Mouse (Mus musculus): ENCODE data around the gene Peli2. TPM values are rescaled to one million over a fixed set of nuclear protein-coding genes. Genes with fewer than 3 reads are reported as not detected.

Gene Peli2
- polyA plus RNA-seq, 1 experiment from 2014 or later, result 10.7 TPM

- Histone ChIP-seq H3K36me3 (no peaks in the 10 kb centered on the region), H3K4me3 (no peak overlapping the region), H3K27ac (replicated peaks) (no peak overlapping the region), H3K4me1 (replicated peaks) (no peaks in the 10 kb centered on the region; the same call in 1 of the 2 replicates), H3K9ac (no peak overlapping the region), H3K27me3 (no peaks in the 10 kb centered on the region), H3K9me3 (no peaks in the 10 kb centered on the region), H3K4me2 (no peak overlapping the region)
- ATAC-seq (ENCODE audit: low FRiP score, low read depth), result no peak
- WGBS, result 94% methylated on average over 4 of the region's 4 CpGs
Measured at GRCm38 (mm10) chr14:48287581-48287980, 167.0 kb downstream of the Peli2 start.

DNA sequence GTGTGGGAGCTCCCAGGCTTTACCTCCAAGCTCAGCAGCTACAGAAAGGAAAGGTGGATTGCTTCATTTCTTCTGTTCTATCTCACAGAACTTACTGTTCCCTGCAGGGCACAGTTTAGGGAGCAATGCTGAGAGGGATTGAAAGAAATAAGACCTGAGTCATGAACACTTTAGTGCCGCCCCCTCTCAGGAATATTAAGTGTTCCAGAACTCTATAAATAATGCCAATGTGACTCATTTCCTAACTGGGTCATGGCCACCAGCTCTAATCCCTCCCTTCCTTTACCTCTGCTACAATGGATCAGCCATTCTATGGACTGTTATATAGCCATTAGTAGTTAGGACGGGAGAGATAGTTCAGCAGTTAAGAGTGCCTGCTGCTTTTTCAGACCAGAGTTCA, 168.0 kb downstream of the Peli2 start:
- Histone ChIP-seq H3K9ac (no peak overlapping the region), H3K4me1 (replicated peaks) (no peaks in the 10 kb centered on the region; the same call in 1 of the 2 replicates), H3K4me3 (no peak overlapping the region), H3K4me2 (no peak overlapping the region), H3K27me3 (no peaks in the 10 kb centered on the region), H3K9me3 (no peaks in the 10 kb centered on the region), H3K27ac (replicated peaks) (no peak overlapping the region), H3K36me3 (no peaks in the 10 kb centered on the region)
- ATAC-seq (ENCODE audit: low FRiP score, low read depth), result no peak
- 83% methylated on average over 2 of the region's 2 CpGs for WGBS

DNA sequence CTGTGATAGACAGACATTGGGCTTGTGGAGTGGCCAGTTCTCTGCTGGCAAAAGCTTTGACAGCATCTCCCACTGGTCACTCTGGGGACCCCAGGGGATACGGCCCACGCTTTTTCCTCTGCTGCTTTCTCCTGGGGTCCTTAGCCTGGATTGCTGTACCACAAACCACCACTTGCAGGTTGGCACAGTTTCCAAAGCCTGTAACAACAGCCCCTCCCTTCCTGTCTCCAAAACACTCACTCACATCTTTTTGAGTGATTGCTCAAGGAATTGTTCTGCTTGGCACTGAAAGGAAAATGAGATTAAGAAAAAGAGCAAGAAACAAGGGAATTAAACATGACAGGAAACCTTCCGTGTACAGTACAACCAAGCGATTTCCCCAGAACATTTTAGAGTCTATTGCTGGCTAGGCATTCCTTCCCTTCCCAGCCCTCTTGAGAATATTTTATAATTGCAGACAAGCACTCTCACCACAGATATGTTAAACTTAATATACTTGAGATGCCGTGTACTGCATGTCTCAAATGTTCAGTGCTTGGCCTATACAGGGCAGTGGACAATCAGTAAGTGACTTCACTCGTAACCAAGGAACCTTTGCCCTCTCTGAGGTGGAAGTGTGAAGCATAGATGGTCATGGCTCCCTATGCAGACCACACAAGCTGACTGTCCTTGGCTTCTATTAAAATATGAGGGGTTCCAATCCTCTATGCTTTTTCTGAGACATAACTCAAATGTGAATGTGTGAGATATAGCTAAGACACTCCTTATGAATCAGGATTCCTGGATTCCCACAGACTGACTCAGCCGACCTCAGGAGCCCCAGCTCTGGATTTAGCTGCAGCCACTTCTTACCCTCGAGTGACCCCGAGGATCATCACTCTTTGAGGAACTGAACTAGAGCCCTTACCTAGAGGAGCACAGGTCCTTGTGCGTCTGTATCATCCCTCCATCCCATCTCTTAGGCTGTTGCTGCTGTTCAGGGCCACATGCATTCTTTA, 169.3 kb downstream of the Peli2 start:
- no peak overlapping the region for H3K27ac ChIP-seq (replicated peaks)
- H3K36me3 ChIP-seq, result no peaks in the 10 kb centered on the region
- H3K4me2 ChIP-seq, result no peak overlapping the region
- 77% methylated on average over 10 of the region's 10 CpGs for WGBS
- no peak overlapping the region for H3K4me3 ChIP-seq
- 0 out of 2 replicates have a peak, but pooled peaks have one; percentile 23 for ATAC-seq (ENCODE audit: low FRiP score, low read depth)
- H3K27me3 ChIP-seq, result no peaks in the 10 kb centered on the region
- H3K9me3 ChIP-seq, result no peaks in the 10 kb centered on the region
- H3K4me1 ChIP-seq (replicated peaks), result no peaks in the 10 kb centered on the region; the same call in 1 of the 2 replicates
- no peak overlapping the region for H3K9ac ChIP-seq

- peaks cover 5% of the 10 kb centered on the region; the same call in 1 of the 2 replicates for H3K4me1 ChIP-seq (replicated peaks)
- no peaks in the 10 kb centered on the region for H3K9me3 ChIP-seq
- H3K4me2 ChIP-seq, result no peak overlapping the region
- no peak for ATAC-seq (ENCODE audit: low FRiP score, low read depth)
- H3K36me3 ChIP-seq, result no peaks in the 10 kb centered on the region
- H3K27ac ChIP-seq (replicated peaks), result no peak overlapping the region
- H3K9ac ChIP-seq, result no peak overlapping the region
- H3K4me3 ChIP-seq, result no peak overlapping the region
- WGBS, result 88% methylated on average over 7 of the region's 7 CpGs
- H3K27me3 ChIP-seq, result no peaks in the 10 kb centered on the region
Measured at GRCm38 (mm10) chr14:48293498-48293897, 172.9 kb downstream of the Peli2 start.

DNA sequence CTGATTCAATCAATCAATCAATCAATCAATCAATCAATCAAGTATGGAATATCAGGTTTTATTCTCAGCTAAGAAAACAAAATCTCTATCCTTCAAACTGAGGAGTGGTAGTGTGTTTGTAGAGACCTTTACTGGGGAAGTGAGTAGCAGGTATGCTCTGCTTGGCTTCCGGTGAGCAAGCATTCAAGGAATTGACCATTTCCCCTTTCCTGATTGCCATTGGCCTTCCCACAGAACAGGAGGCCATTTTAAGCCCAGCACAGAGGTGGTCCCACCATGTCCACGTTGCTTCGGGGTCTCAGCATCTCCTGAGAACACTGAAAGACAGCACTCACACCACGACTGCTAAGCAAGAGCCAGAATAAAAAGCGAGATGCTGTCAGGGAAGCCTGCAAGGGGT, 174.8 kb downstream of the Peli2 start:
- no peak for ATAC-seq (ENCODE audit: low FRiP score, low read depth)
- Histone ChIP-seq H3K27ac (replicated peaks) (peak overlapping the region; percentile 6; the same call in 1 of the 2 replicates), H3K36me3 (no peaks in the 10 kb centered on the region), H3K4me2 (no peak overlapping the region), H3K9ac (no peak overlapping the region), H3K27me3 (no peaks in the 10 kb centered on the region), H3K4me1 (replicated peaks) (peaks cover 5% of the 10 kb centered on the region; the same call in 1 of the 2 replicates), H3K9me3 (no peaks in the 10 kb centered on the region), H3K4me3 (no peak overlapping the region)
- 57% methylated on average over 5 of the region's 5 CpGs for WGBS

- Histone ChIP-seq H3K27me3 (no peaks in the 10 kb centered on the region), H3K4me3 (no peak overlapping the region), H3K9ac (no peak overlapping the region), H3K27ac (replicated peaks) (0 out of 2 replicates have a peak overlapping the region, but pooled peaks have one; percentile 6), H3K9me3 (no peaks in the 10 kb centered on the region), H3K4me1 (replicated peaks) (peaks cover 5% of the 10 kb centered on the region; the same call in 1 of the 2 replicates), H3K4me2 (no peak overlapping the region), H3K36me3 (no peaks in the 10 kb centered on the region)
- 29% methylated on average over 7 of the region's 7 CpGs for WGBS
- no peak for ATAC-seq (ENCODE audit: low FRiP score, low read depth)
Measured at GRCm38 (mm10) chr14:48295815-48296271, 175.2 kb downstream of the Peli2 start.

DNA sequence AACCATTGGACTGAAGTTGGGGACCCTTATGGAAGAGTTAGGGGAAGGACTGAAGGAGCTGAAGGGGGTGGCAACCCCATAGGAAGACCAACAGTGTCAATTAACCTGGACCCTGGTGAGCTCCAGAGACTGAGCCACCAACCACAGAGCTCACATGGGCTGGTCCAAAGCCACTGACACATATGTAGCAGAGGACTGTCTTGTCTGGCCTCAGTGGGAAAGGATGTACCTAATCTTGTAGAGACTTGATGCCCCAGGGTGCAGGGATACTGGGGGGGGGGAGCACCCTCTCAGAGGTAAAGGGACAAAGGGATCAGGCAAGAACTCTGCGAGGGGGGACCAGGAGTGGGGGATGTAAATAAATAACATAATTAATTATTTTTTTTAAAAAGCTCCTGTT, 176.2 kb downstream of the Peli2 start:
- Histone ChIP-seq H3K9me3 (no peaks in the 10 kb centered on the region), H3K4me1 (replicated peaks) (peaks cover 5% of the 10 kb centered on the region; the same call in 1 of the 2 replicates), H3K4me2 (no peak overlapping the region), H3K27ac (replicated peaks) (no peak overlapping the region), H3K36me3 (no peaks in the 10 kb centered on the region), H3K9ac (no peak overlapping the region), H3K4me3 (no peak overlapping the region), H3K27me3 (no peaks in the 10 kb centered on the region)
- WGBS, result 94% methylated on average over 1 of the region's 1 CpGs
- no peak for ATAC-seq (ENCODE audit: low FRiP score, low read depth)

- Histone ChIP-seq H3K4me2 (no peak overlapping the region), H3K27ac (replicated peaks) (no peak overlapping the region), H3K9me3 (no peaks in the 10 kb centered on the region), H3K4me3 (no peak overlapping the region), H3K4me1 (replicated peaks) (peaks cover 7% of the 10 kb centered on the region; the same call in 1 of the 2 replicates), H3K27me3 (no peaks in the 10 kb centered on the region), H3K9ac (no peak overlapping the region), H3K36me3 (no peaks in the 10 kb centered on the region)
- 81% methylated on average over 10 of the region's 10 CpGs for WGBS
- ATAC-seq (ENCODE audit: low FRiP score, low read depth), result no peak
Measured at GRCm38 (mm10) chr14:48302471-48303186, 182.0 kb downstream of the Peli2 start.

- H3K9ac ChIP-seq, result no peak overlapping the region
- H3K27me3 ChIP-seq, result no peaks in the 10 kb centered on the region
- no peak overlapping the region for H3K4me2 ChIP-seq
- 0 out of 2 replicates have a peak, but pooled peaks have one; percentile 11 for ATAC-seq (ENCODE audit: low FRiP score, low read depth)
- WGBS, result 55% methylated on average over 6 of the region's 6 CpGs
- H3K36me3 ChIP-seq, result no peaks in the 10 kb centered on the region
- peaks cover 7% of the 10 kb centered on the region; the same call in 1 of the 2 replicates for H3K4me1 ChIP-seq (replicated peaks)
- no peaks in the 10 kb centered on the region for H3K9me3 ChIP-seq
- H3K27ac ChIP-seq (replicated peaks), result no peak overlapping the region
- no peak overlapping the region for H3K4me3 ChIP-seq
Measured at GRCm38 (mm10) chr14:48303235-48303634, 182.6 kb downstream of the Peli2 start.

- no peaks in the 10 kb centered on the region for H3K27me3 ChIP-seq
- H3K9ac ChIP-seq, result no peak overlapping the region
- no peak overlapping the region for H3K4me2 ChIP-seq
- WGBS, result 90% methylated on average over 9 of the region's 9 CpGs
- peaks cover 7% of the 10 kb centered on the region; the same call in 1 of the 2 replicates for H3K4me1 ChIP-seq (replicated peaks)
- no peak for ATAC-seq (ENCODE audit: low FRiP score, low read depth)
- H3K9me3 ChIP-seq, result no peaks in the 10 kb centered on the region
- no peak overlapping the region for H3K4me3 ChIP-seq
- no peaks in the 10 kb centered on the region for H3K36me3 ChIP-seq
- H3K27ac ChIP-seq (replicated peaks), result no peak overlapping the region
Measured at GRCm38 (mm10) chr14:48303841-48304240, 183.2 kb downstream of the Peli2 start.

DNA sequence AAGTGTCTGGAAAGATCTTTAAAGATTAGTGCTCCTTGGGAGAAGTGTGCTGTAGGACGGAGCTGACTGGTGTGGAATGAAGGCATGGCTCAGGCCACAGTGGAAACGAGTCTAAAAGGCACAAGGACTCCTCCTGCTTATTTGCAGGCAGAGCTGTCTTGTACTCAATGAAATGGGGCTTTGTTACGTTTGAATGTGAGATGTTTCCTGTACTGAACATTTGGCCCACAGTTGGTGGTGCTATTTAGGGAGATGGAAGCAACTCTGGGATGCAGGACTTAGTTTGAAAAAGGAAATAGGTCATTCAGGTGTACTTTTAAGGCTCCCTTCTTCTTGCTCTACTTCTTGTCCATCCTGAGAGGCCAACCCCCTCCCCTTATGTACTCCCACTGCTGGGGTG, 192.6 kb downstream of the Peli2 start:
- Histone ChIP-seq H3K27ac (replicated peaks) (no peak overlapping the region), H3K9me3 (no peaks in the 10 kb centered on the region), H3K4me1 (replicated peaks) (no peaks in the 10 kb centered on the region), H3K4me2 (no peak overlapping the region), H3K36me3 (no peaks in the 10 kb centered on the region), H3K9ac (no peak overlapping the region), H3K27me3 (no peaks in the 10 kb centered on the region), H3K4me3 (no peak overlapping the region)
- 62% methylated on average over 3 of the region's 3 CpGs for WGBS
- no peak for ATAC-seq (ENCODE audit: low FRiP score, low read depth)

- no peaks in the 10 kb centered on the region for H3K27me3 ChIP-seq
- 80% methylated on average over 8 of the region's 8 CpGs for WGBS
- no peak for ATAC-seq (ENCODE audit: low FRiP score, low read depth)
- no peak overlapping the region for H3K27ac ChIP-seq (replicated peaks)
- no peaks in the 10 kb centered on the region for H3K36me3 ChIP-seq
- H3K4me3 ChIP-seq, result no peak overlapping the region
- no peak overlapping the region for H3K4me2 ChIP-seq
- no peaks in the 10 kb centered on the region for H3K4me1 ChIP-seq (replicated peaks)
- H3K9me3 ChIP-seq, result no peaks in the 10 kb centered on the region
- no peak overlapping the region for H3K9ac ChIP-seq
Measured at GRCm38 (mm10) chr14:48316396-48316795, 195.8 kb downstream of the Peli2 start.

Data from hindbrain, embryonic 15.5 days (tissue).